Comparison of ENCODE assay signal across 9 mouse cellular contexts in the genomic region with DNA sequence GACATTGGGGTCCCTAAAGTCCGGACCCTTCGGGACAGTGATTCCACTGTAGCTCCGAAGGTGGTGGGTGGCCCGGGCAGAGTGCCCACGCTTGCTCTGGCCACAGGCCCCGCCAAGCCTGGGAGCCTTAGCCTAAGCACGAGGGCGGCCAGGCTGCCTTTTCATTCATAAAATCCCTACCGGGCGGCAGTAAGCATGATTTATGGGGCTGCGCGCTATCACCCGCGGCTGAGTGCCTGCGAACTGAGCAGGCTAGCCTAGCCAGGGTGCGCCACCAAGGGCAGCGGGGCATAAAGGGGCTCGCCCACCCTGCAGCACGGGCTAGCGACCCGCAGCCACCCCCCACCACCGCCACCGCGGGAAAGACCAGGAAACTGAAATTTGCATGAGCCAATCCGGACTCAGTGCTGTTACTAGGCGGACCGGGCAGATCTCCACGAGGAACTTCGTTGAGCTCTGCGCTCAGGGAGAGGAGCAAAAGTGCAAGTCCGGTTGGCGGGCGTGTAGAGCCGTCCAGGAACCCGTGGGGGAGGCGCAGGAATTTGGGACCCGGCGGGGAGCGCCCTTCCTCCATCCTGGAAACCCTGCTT. TPM values are rescaled to one million over a fixed set of nuclear protein-coding genes. Genes with fewer than 3 reads are reported as not detected.
DNase-seq lines count a peak whose midpoint lies in the region; ATAC-seq and TF ChIP-seq lines count a peak whose summit lies in the region.
"Had no signal": no experiment of that assay in that cellular context is flagged by ENCODE, and none has a peak within 500 bp of the region (broad histone marks: within the 10 kb centered on the region; RNA-seq: fewer than 3 reads in every experiment).

No protein-coding gene starts in this region.

- peak; percentile 70 for ATAC-seq in forebrain, postnatal 0 days

- intact Hi-C loops in heart, postnatal 25 days (cut with DNase I): loop anchor here (5.0 kb wide), 1 partner anchor 56 kb away; no protein-coding TSS in a partner anchor

- H3K27ac ChIP-seq in forebrain, postnatal 0 days (ENCODE audit: low read depth, low read length): peak overlapping the region; percentile 54; the same call in 1 of the 2 replicates

- peaks cover 55% of the 10 kb centered on the region for H3K4me1 ChIP-seq in E14TG2a.4 (replicated peaks; ENCODE audit: low read depth, low read length)
- peaks cover 38% of the 10 kb centered on the region for H3K4me1 ChIP-seq in forebrain, postnatal 0 days (ENCODE audit: insufficient read depth)

- no peak for TF ChIP-seq CTCF in E14TG2a.4 (conservative IDR thresholded peaks at IDR 0.05; ENCODE audit: low read length)
- TF ChIP-seq CTCF in forebrain, postnatal 0 days (IDR thresholded peaks at IDR 0.05; ENCODE audit: low read depth): no peak

- peaks cover 17% of the 10 kb centered on the region for H3K27me3 ChIP-seq in E14TG2a.4 (ENCODE audit: insufficient read depth, low read length)
- H3K27me3 ChIP-seq in forebrain, postnatal 0 days (ENCODE audit: insufficient read depth, low read length): peaks cover 51% of the 10 kb centered on the region

- WGBS in forebrain, postnatal 0 days: 2% methylated on average over 39 of the region's 39 CpGs

- peak; percentile 50 to 83 for DNase-seq in adrenal gland, postnatal 4 days (ENCODE audit: low spot score in 2 of 2)
- peak; percentile 81 for DNase-seq in forebrain, postnatal 0 days
- DNase-seq in heart, postnatal 25 days (ENCODE audit: low spot score): peak; percentile 85
- DNase-seq in layer of hippocampus, postnatal 10 days (ENCODE audit: low spot score in 2 of 2): peak; percentile 77 to 83
- peak; percentile 85 for DNase-seq in lung, postnatal 14 days
- peak; percentile 93 for DNase-seq in retina, embryonic 14.5 days (ENCODE audit: low spot score)
- peak; percentile 51 for DNase-seq in urinary bladder, postnatal 10 days (ENCODE audit: low spot score)

- peak overlapping the region; percentile 87 for H3K4me2 ChIP-seq in forebrain, postnatal 0 days (ENCODE audit: low read depth)

- H3K9me3 ChIP-seq in E14TG2a.4 (ENCODE audit: low read length): no peaks in the 10 kb centered on the region
- no peaks in the 10 kb centered on the region for H3K9me3 ChIP-seq in forebrain, postnatal 0 days (ENCODE audit: low read length)

- H3K4me3 ChIP-seq in E14TG2a.4 (replicated peaks; ENCODE audit: low read length): peak overlapping the region; percentile 84
- H3K4me3 ChIP-seq in forebrain, postnatal 0 days (ENCODE audit: low read depth, low read length): peak overlapping the region; percentile 35

- peaks cover 19% of the 10 kb centered on the region for H3K36me3 ChIP-seq in E14TG2a.4 (ENCODE audit: insufficient read depth, low read length)
- H3K36me3 ChIP-seq in forebrain, postnatal 0 days (ENCODE audit: insufficient read depth): no peaks in the 10 kb centered on the region

- peak overlapping the region; percentile 47 for H3K9ac ChIP-seq in forebrain, postnatal 0 days

RNA-seq across cellular contexts. Expression of gene Ccnd1, which starts 1.6 kb away (rescaled TPM):
- total RNA-seq in adrenal gland, postnatal 4 days (2021): 100 to 1,000 TPM; 110 to 132 TPM
- total RNA-seq in forebrain, postnatal 0 days (2014; rRNA removed): 21.6 and 33.5 TPM in 2 replicates
- 23.9 and 29.0 TPM in 2 replicates for polyA plus RNA-seq in forebrain, postnatal 0 days (2015; fragmentation: Nextera tagmentation; extraction: Ambion mirVana)
- 10 to 100 TPM; 41.2 to 42.1 TPM for total RNA-seq in heart, postnatal 25 days (2021)
- total RNA-seq in layer of hippocampus, postnatal 10 days (2021): 10 to 100 TPM; 27.7 to 37.3 TPM

RNA-seq across cellular contexts. Expression of gene LTO1, which starts 26.4 kb away (rescaled TPM):
- total RNA-seq in adrenal gland, postnatal 4 days (2021): 10 to 100 TPM; 27.6 to 32.9 TPM
- 21.7 and 22.4 TPM in 2 replicates for total RNA-seq in forebrain, postnatal 0 days (2014; rRNA removed)
- 16.4 and 17.6 TPM in 2 replicates for polyA plus RNA-seq in forebrain, postnatal 0 days (2015; fragmentation: Nextera tagmentation; extraction: Ambion mirVana)
- 10 to 100 TPM; 11.9 to 14.7 TPM for total RNA-seq in heart, postnatal 25 days (2021)
- total RNA-seq in layer of hippocampus, postnatal 10 days (2021): 10 to 100 TPM; 27.8 to 32.4 TPM

RNA-seq across cellular contexts. Expression of gene Fgf15, which starts 45.0 kb away (rescaled TPM):
- total RNA-seq in adrenal gland, postnatal 4 days (2021): under 1 TPM in 1 of 2 experiments, not detected in 1; 0.53 TPM
- 2.5 and 4.0 TPM in 2 replicates for total RNA-seq in forebrain, postnatal 0 days (2014; rRNA removed)
- polyA plus RNA-seq in forebrain, postnatal 0 days (2015; fragmentation: Nextera tagmentation; extraction: Ambion mirVana): 5.0 and 6.1 TPM in 2 replicates
- not detected for total RNA-seq in heart, postnatal 25 days (2021)
- not detected for total RNA-seq in layer of hippocampus, postnatal 10 days (2021)
- polyA plus RNA-seq: frontal cortex, adult 2 months had no signal

Comparison
In these comparisons a context has a peak if more than half of its experiments do, and no peak if none do; other contexts are left out.
1. Peak in every context shown above with its lines: DNase-seq, ATAC-seq, H3K4me3 ChIP-seq and H3K27ac ChIP-seq.